Mouse (Mus musculus) megakaryocyte, adult 5-6 weeks (primary cell): Measurements from ENCODE around the gene Olfr1228. TPM values are rescaled to one million over a fixed set of nuclear protein-coding genes. Genes with fewer than 3 reads are reported as not detected.

Source experiments
- ATAC-seq: 2 replicates; pipeline ENCODE4 v1.8.0; 2016; ENCODE audit warnings: mild to moderate bottlenecking, inconsistent platforms; ENCODE audit not compliant: poor library complexity, severe bottlenecking
- total RNA-seq, 2 experiments: library from RNA; stranded (forward) in 1 of 2; stranded (reverse) in 1 of 2; fragments of 153-499, 151-499 nt in 1 of 2; fragments of 221-1000, 200-1000 nt in 1 of 2; gene quantifications; 2 replicates each; pipeline versions ENCODE4 v1.2.3 to v1.2.4; 2015 to 2017

Gene Olfr1228
- total RNA-seq (2015): not detected in 2 replicates
- total RNA-seq (2017): not detected in 2 replicates

GRCm38 (mm10) chr2:89253962-89254361 is at the start of gene Olfr1228:
Olfr1228 (minus strand) TSS chr2:89254062.
- no peak for ATAC-seq

- ATAC-seq: no peak
These were observed 43.3 kb upstream of the Olfr1228 start, which contains the start of gene Olfr1230 for GRCm38 (mm10) chr2:89297168-89297567. Olfr1230 (minus strand) TSS chr2:89297268.

- ATAC-seq: no peak
These were observed 34.1 kb upstream of the Olfr1228 start, which contains the start of gene Olfr1229 for GRCm38 (mm10) chr2:89287914-89288313. Olfr1229 (minus strand) TSS chr2:89288014.

GRCm38 (mm10) chr2:89199948-89200347 is 53.9 kb downstream of the Olfr1228 start, which contains the start of gene Olfr1226:
Olfr1226 (minus strand) TSS chr2:89200048.
- ATAC-seq: no peak

Other genes with a start within 250 kb of the Olfr1228 start
- not detected in 2 replicates for gene Olfr1215, start 247.1 kb downstream of the Olfr1228 start, total RNA-seq (2015)
- gene Olfr1215, start 247.1 kb downstream of the Olfr1228 start, total RNA-seq (2017): not detected in 2 replicates
- gene Olfr1216, start 235.7 kb downstream of the Olfr1228 start, total RNA-seq (2015): not detected in 2 replicates
- gene Olfr1216, start 235.7 kb downstream of the Olfr1228 start, total RNA-seq (2017): not detected in 2 replicates
- not detected in 2 replicates for gene Olfr1217, start 222.0 kb downstream of the Olfr1228 start, total RNA-seq (2015)
- gene Olfr1217, start 222.0 kb downstream of the Olfr1228 start, total RNA-seq (2017): not detected in 2 replicates
- gene Olfr1218, start 192.9 kb downstream of the Olfr1228 start, total RNA-seq (2015): not detected in 2 replicates
- gene Olfr1218, start 192.9 kb downstream of the Olfr1228 start, total RNA-seq (2017): not detected in 2 replicates
- not detected in 2 replicates for gene Olfr1219, start 170.5 kb downstream of the Olfr1228 start, total RNA-seq (2015)
- not detected in 2 replicates for gene Olfr1219, start 170.5 kb downstream of the Olfr1228 start, total RNA-seq (2017)
- not detected in 2 replicates for gene Olfr1220, start 147.2 kb downstream of the Olfr1228 start, total RNA-seq (2015)
- gene Olfr1220, start 147.2 kb downstream of the Olfr1228 start, total RNA-seq (2017): not detected in 2 replicates
- not detected in 2 replicates for gene Olfr1221, start 136.8 kb downstream of the Olfr1228 start, total RNA-seq (2015)
- not detected in 2 replicates for gene Olfr1221, start 136.8 kb downstream of the Olfr1228 start, total RNA-seq (2017)
- gene Olfr1222, start 121.0 kb downstream of the Olfr1228 start, total RNA-seq (2015): not detected in 2 replicates
- gene Olfr1222, start 121.0 kb downstream of the Olfr1228 start, total RNA-seq (2017): not detected in 2 replicates
- gene Olfr1223, start 102.5 kb downstream of the Olfr1228 start, total RNA-seq (2015): not detected in 2 replicates
- not detected in 2 replicates for gene Olfr1223, start 102.5 kb downstream of the Olfr1228 start, total RNA-seq (2017)
- not detected in 2 replicates for gene Olfr1224-ps1, start 90.0 kb downstream of the Olfr1228 start, total RNA-seq (2015)
- not detected in 2 replicates for gene Olfr1224-ps1, start 90.0 kb downstream of the Olfr1228 start, total RNA-seq (2017)
- not detected in 2 replicates for gene Olfr1225, start 79.4 kb downstream of the Olfr1228 start, total RNA-seq (2015)
- gene Olfr1225, start 79.4 kb downstream of the Olfr1228 start, total RNA-seq (2017): not detected in 2 replicates
- gene Olfr1226, start 54.0 kb downstream of the Olfr1228 start, total RNA-seq (2015): not detected in 2 replicates
- gene Olfr1226, start 54.0 kb downstream of the Olfr1228 start, total RNA-seq (2017): not detected in 2 replicates
- gene Olfr1229, start 34.0 kb upstream of the Olfr1228 start, total RNA-seq (2015): not detected in 2 replicates
- gene Olfr1229, start 34.0 kb upstream of the Olfr1228 start, total RNA-seq (2017): not detected in 2 replicates
- not detected in 2 replicates for gene Olfr1230, start 43.2 kb upstream of the Olfr1228 start, total RNA-seq (2015)
- not detected in 2 replicates for gene Olfr1230, start 43.2 kb upstream of the Olfr1228 start, total RNA-seq (2017)
- gene Olfr1231, start 53.0 kb upstream of the Olfr1228 start, total RNA-seq (2015): not detected in 2 replicates
- gene Olfr1231, start 53.0 kb upstream of the Olfr1228 start, total RNA-seq (2017): not detected in 2 replicates
- gene Olfr1232, start 75.6 kb upstream of the Olfr1228 start, total RNA-seq (2015): not detected in 2 replicates
- gene Olfr1232, start 75.6 kb upstream of the Olfr1228 start, total RNA-seq (2017): not detected in 2 replicates
- not detected in 2 replicates for gene Olfr1233, start 88.3 kb upstream of the Olfr1228 start, total RNA-seq (2015)
- gene Olfr1233, start 88.3 kb upstream of the Olfr1228 start, total RNA-seq (2017): not detected in 2 replicates
- gene Olfr1234, start 110.8 kb upstream of the Olfr1228 start, total RNA-seq (2015): not detected in 2 replicates
- gene Olfr1234, start 110.8 kb upstream of the Olfr1228 start, total RNA-seq (2017): not detected in 2 replicates
- not detected in 2 replicates for gene Olfr1238, start 155.6 kb upstream of the Olfr1228 start, total RNA-seq (2015)
- 0.04 TPM in 1 of 2 replicates, not detected in the other for gene Olfr1238, start 155.6 kb upstream of the Olfr1228 start, total RNA-seq (2017)
- not detected in 2 replicates for gene Olfr1239, start 166.3 kb upstream of the Olfr1228 start, total RNA-seq (2015)
- gene Olfr1239, start 166.3 kb upstream of the Olfr1228 start, total RNA-seq (2017): not detected in 2 replicates
- gene Olfr1240, start 188.9 kb upstream of the Olfr1228 start, total RNA-seq (2015): not detected in 2 replicates
- not detected in 2 replicates for gene Olfr1240, start 188.9 kb upstream of the Olfr1228 start, total RNA-seq (2017)
- gene Olfr1241, start 233.1 kb upstream of the Olfr1228 start, total RNA-seq (2015): not detected in 2 replicates
- not detected in 2 replicates for gene Olfr1241, start 233.1 kb upstream of the Olfr1228 start, total RNA-seq (2017)
- gene Olfr1242, start 244.3 kb upstream of the Olfr1228 start, total RNA-seq (2015): not detected in 2 replicates
- not detected in 2 replicates for gene Olfr1242, start 244.3 kb upstream of the Olfr1228 start, total RNA-seq (2017)